Comparison of ENCODE assay signal across 13 mouse cellular contexts in the genomic region with DNA sequence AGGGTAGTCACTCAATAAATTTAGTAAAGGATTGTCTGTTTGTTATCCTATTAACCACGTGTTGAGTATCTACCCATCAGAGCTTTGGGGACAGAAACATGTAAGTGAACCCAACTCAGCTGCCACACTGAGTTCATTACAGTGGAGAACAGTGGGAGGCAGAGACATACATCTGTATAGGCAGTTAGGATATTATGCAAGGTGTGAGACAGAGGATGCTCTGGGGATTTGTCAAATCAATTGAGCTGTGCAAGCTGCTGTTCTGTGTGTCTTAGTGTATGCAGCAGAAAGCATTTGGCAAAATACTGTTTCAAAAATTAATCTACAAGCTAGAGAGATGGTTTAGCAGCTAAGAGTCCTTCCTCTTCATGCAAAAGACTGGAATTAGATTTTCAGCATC.
"Had no signal": no experiment of that assay in that cellular context is flagged by ENCODE, and none has a peak within 500 bp of the region (broad histone marks: within the 10 kb centered on the region; RNA-seq: fewer than 3 reads in every experiment).

No protein-coding gene starts in this region.

- H3K4me2 ChIP-seq: kidney, embryonic 15.5 days; limb, embryonic 15.5 days; liver, embryonic 12.5 days; lung, embryonic 14.5 days; neural tube, embryonic 15.5 days; stomach, embryonic 15.5 days had no signal

- H3K36me3 ChIP-seq: kidney, embryonic 15.5 days; limb, embryonic 15.5 days; liver, embryonic 12.5 days; midbrain, embryonic 10.5 days; neural tube, embryonic 15.5 days; stomach, embryonic 15.5 days had no signal

- H3K4me1 ChIP-seq: kidney, embryonic 15.5 days; limb, embryonic 15.5 days; liver, embryonic 12.5 days; midbrain, embryonic 10.5 days; neural tube, embryonic 15.5 days; stomach, embryonic 15.5 days had no signal

- H3K4me3 ChIP-seq: kidney, embryonic 15.5 days; limb, embryonic 15.5 days; liver, embryonic 12.5 days; midbrain, embryonic 10.5 days; neural tube, embryonic 15.5 days; stomach, embryonic 15.5 days had no signal

- H3K9ac ChIP-seq: kidney, embryonic 15.5 days; limb, embryonic 15.5 days; liver, embryonic 12.5 days; lung, embryonic 14.5 days; neural tube, embryonic 15.5 days; stomach, embryonic 15.5 days had no signal

- H3K27ac ChIP-seq: kidney, embryonic 15.5 days; limb, embryonic 15.5 days; liver, embryonic 12.5 days; midbrain, embryonic 10.5 days; neural tube, embryonic 15.5 days; stomach, embryonic 15.5 days had no signal

- H3K9me3 ChIP-seq: kidney, embryonic 15.5 days; limb, embryonic 15.5 days; liver, embryonic 12.5 days; midbrain, embryonic 10.5 days; neural tube, embryonic 15.5 days; stomach, embryonic 15.5 days had no signal

- H3K27me3 ChIP-seq: kidney, embryonic 15.5 days; limb, embryonic 15.5 days; liver, embryonic 12.5 days; neural tube, embryonic 15.5 days; stomach, embryonic 15.5 days had no signal

- ATAC-seq: liver, embryonic 12.5 days had no signal

- DNase-seq: kidney, adult 2 months; kidney, postnatal 14 days; lung, embryonic 14.5 days; lung, postnatal 10 days; lung, postnatal 4 days; thymus, adult 2 months; thymus, postnatal 25 days had no signal
